Mouse (Mus musculus) liver, embryonic 14.5 days (tissue): ENCODE measurements around the gene Lamp1. TPM values are rescaled to one million over a fixed set of nuclear protein-coding genes. Genes with fewer than 3 reads are reported as not detected.

ENCODE experiments used
- ATAC-seq: fragments of 200-750 bp; cut with Nextera tagmentation; 2 replicates; pipeline ENCODE4 v1.8.0; 2017; ENCODE audit warnings: moderate number of reproducible peaks, mild to moderate bottlenecking, moderate library complexity; ENCODE audit not compliant: insufficient read depth
- DNase-seq, 3 experiments: peaks; one replicate each; pipeline ENCODE4 v3.0.0-alpha.2; 2012 to 2013; ENCODE audit warnings: low read depth in 3 of 3, low spot score in 3 of 3
- H3K27ac ChIP-seq: fragments of 300-500 bp; sonication (generic); 2 replicates; pipeline ENCODE4 v1.5.1; 2014; ENCODE audit warnings: moderate library complexity, mild to moderate bottlenecking, control low read depth, inconsistent platforms
- H3K27me3 ChIP-seq: fragments of 300-500 bp; sonication (generic); 2 replicates; pipeline ENCODE4 v1.6.1; 2014; ENCODE audit warnings: mild to moderate bottlenecking, low read length, moderate library complexity; ENCODE audit not compliant: control insufficient read depth, insufficient read depth
- H3K36me3 ChIP-seq: fragments of 300-500 bp; sonication (generic); replicated peaks from 2 replicates; pipeline ENCODE4 v1.6.1; 2014; ENCODE audit warnings: low read depth; ENCODE audit not compliant: control insufficient read depth, insufficient read depth
- H3K4me1 ChIP-seq, 2 experiments: fragments of 200-500 bp in 1 of 2; fragments of 300-500 bp in 1 of 2; sonication (generic) in 1 of 2; replicated peaks; 2 replicates each; pipeline ENCODE4 v1.6.1; 2012 to 2014; ENCODE audit warnings: antibody characterized with exemption in 1 of 2, inconsistent platforms in 1 of 2, low read length in 1 of 2; ENCODE audit not compliant: control insufficient read depth in 2 of 2, insufficient read depth in 2 of 2
- H3K4me2 ChIP-seq: fragments of 300-500 bp; sonication (generic); 2 replicates; pipeline ENCODE4 v1.6.1; 2014; ENCODE audit warnings: low read depth, mild to moderate bottlenecking, control low read depth, moderate library complexity
- H3K4me3 ChIP-seq, 2 experiments: fragments of 200-500 bp in 1 of 2; fragments of 300-500 bp in 1 of 2; sonication (generic) in 1 of 2; 2 replicates each; pipeline ENCODE4 v1.5.1; 2012 to 2014; ENCODE audit warnings: low read depth in 2 of 2, low read length in 2 of 2, mild to moderate bottlenecking in 2 of 2, control low read depth in 1 of 2, inconsistent platforms in 1 of 2, moderate library complexity in 1 of 2; ENCODE audit not compliant: insufficient read depth in 1 of 2
- H3K9ac ChIP-seq: fragments of 300-500 bp; sonication (generic); replicated peaks from 2 replicates; pipeline ENCODE4 v1.6.1; 2014; ENCODE audit warnings: mild to moderate bottlenecking, control low read depth, moderate library complexity
- H3K9me3 ChIP-seq: fragments of 300-500 bp; sonication (generic); 2 replicates; pipeline ENCODE4 v1.6.1; 2016; ENCODE audit warnings: low read length, mixed read lengths; ENCODE audit not compliant: control insufficient read depth
- CTCF ChIP-seq: IDR thresholded peaks from 2 replicates; pipeline ENCODE4 v1.5.1; 2016; ENCODE audit warnings: antibody characterized with exemption, low read depth, control low read depth
- EP300 ChIP-seq: IDR thresholded peaks from 2 replicates; pipeline ENCODE4 v1.6.1; 2016; ENCODE audit warnings: antibody characterized with exemption, low read depth
- WGBS: fragments of 180-500 bp; shearing (Covaris S2); extraction: QIAGEN DNeasy Blood & Tissue Kit; methylation state at CpG from one replicate; pipeline ENCODE4 v1.1.7; 2014; ENCODE audit not compliant: insufficient replicate concordance; 5-methylcytosine and 5-hydroxymethylcytosine counted together
- polyA plus RNA-seq, 2 experiments: library from polyadenylated mRNA; depleted of rRNA in 1 of 2; stranded (reverse) in 1 of 2; unstranded in 1 of 2; fragments of >200 nt; fragmentation: Nextera tagmentation in 1 of 2; extraction: Ambion mirVana in 1 of 2; gene quantifications; 2 replicates each; pipeline versions ENCODE4 v1.2.1 to v1.2.3; 2012 to 2014

Lamp1 gene
- polyA plus RNA-seq, 2 experiments = 137 to 178 TPM

DNA sequence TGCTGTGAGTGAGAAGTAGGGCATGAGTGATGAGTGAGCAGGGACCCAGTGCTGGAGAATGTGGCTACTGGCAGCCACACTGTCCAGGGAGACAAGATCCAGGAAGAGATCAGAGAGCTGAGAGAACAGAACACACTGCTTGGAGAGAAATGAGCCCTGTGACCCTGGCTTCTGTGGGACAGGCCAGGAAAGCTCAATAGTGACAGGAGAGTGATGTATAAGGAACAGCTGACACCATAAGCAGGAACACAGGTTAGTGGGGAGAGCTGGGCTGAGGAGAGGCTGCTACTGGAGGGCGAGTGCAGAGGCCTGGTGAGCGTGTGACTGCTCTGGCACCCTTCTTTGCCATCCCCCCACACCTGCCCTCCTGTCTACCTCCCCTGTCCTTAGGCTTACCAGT lies 8.0 kb upstream of the Lamp1 start:
- H3K9me3 ChIP-seq = no peaks in the 10 kb centered on the region
- no peaks in the 10 kb centered on the region for H3K4me1 ChIP-seq
- TF ChIP-seq EP300 = no peak
- TF ChIP-seq CTCF = no peak
- H3K27me3 ChIP-seq = no peaks in the 10 kb centered on the region
- H3K36me3 ChIP-seq = peaks cover 28% of the 10 kb centered on the region
- no peak overlapping the region for H3K9ac ChIP-seq
- no peak for ATAC-seq
- H3K27ac ChIP-seq = no peak overlapping the region
- no peak overlapping the region for H3K4me2 ChIP-seq
- no peak for DNase-seq
- H3K4me3 ChIP-seq = no peak overlapping the region
- 70% methylated on average over 2 of the region's 2 CpGs for WGBS

DNA sequence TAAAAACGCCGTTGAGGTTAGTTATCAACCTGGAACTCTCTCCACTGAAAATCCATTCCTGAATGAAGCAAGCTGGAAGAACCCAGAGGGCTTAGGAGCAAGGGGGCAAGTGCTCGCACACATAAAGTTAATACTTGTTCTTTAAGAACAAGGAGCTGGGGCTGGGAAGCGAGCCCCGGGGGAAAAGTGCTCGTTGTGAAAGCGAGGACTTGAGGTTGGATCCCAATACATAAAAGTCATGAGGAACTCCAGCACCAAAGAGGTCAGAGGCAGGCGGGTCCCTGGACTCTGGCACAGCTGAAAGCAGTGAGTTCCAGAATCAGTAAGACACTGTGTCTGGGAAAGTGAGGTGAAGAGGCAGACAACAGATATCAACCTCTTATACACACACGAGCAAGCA lies 4.9 kb upstream of the Lamp1 start:
- Histone ChIP-seq H3K4me1 (peaks cover 0 to 6% of the 10 kb centered on the region in 2 experiments; a peak in 2 of 4 replicates), H3K9me3 (no peaks in the 10 kb centered on the region), H3K36me3 (peaks cover 3% of the 10 kb centered on the region), H3K27me3 (no peaks in the 10 kb centered on the region), H3K4me3 (no peak overlapping the region), H3K9ac (no peak overlapping the region), H3K27ac (no peak overlapping the region), H3K4me2 (no peak overlapping the region)
- TF ChIP-seq EP300 (no peak), CTCF (no peak)
- DNase-seq = no peak
- 76% methylated on average over 9 of the region's 9 CpGs for WGBS
- no peak for ATAC-seq

DNA sequence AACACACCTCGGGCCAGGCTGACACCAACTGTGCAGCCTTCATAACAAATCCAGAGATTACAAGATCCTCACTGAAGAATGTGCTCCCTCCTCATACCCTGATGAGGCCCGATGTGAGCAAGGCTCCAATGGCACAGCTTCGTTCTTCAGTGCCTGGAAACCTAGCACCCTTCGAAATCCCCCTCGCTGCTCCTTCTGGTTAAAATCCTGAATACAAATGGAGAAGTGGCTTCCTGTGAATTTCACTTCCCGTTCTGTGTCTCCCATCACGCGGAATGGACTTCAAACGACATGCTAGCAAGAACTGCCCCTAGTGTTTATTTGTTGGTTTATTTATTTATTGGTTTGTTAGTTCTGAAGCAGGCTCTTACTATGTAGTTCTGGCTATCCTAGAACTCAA lies 3.6 kb upstream of the Lamp1 start:
- Histone ChIP-seq H3K9me3 (no peaks in the 10 kb centered on the region), H3K36me3 (no peaks in the 10 kb centered on the region), H3K4me1 (peaks cover 3 to 8% of the 10 kb centered on the region in 2 experiments), H3K4me3 (no peak overlapping the region), H3K27me3 (no peaks in the 10 kb centered on the region), H3K4me2 (no peak overlapping the region), H3K9ac (no peak overlapping the region), H3K27ac (no peak overlapping the region)
- WGBS = 53% methylated on average over 9 of the region's 9 CpGs
- no peak for ATAC-seq
- TF ChIP-seq CTCF (no peak), EP300 (no peak)
- DNase-seq = no peak

DNA sequence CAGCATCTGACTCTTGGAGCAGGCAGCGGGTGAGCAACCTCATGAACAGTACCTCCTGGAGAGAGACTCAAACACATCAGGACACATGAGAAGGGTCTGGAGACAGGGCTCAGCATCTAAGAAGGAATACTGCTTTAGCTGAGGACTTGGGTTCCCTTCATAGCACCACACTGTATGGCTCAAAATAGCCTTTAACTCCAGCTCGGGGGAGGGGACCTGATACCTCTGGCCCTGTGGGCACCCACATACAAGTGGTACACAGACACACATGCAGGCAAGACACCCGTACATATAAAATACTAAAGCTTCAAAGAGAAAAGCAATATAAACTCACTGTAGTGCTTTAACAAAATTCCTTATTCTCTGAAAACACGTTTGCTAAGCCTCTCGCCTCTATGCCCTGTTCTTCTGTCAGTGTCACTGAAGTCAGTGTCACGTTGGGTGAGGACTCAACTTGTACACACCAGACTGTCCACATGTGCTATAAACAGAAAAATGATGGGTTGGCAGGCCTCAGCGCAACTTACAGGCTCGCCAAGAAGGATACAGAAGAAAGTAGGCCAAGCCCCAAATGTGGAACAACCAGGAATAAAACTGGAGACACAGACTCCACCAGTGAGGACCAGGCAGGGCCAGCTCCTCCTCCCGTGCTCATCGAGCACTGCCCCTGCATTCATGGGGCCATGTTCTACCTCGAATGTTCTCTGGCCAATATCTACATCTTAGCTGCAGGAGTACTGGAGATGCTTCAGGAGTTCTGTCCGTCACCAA lies 2.4 kb upstream of the Lamp1 start:
- H3K4me3 ChIP-seq = no peak overlapping the region
- TF ChIP-seq CTCF = no peak
- TF ChIP-seq EP300 = no peak
- no peaks in the 10 kb centered on the region for H3K9me3 ChIP-seq
- peaks cover 11 to 14% of the 10 kb centered on the region in 2 experiments for H3K4me1 ChIP-seq
- H3K27me3 ChIP-seq = no peaks in the 10 kb centered on the region
- H3K9ac ChIP-seq = no peak overlapping the region
- ATAC-seq (no peak), DNase-seq (no peak)
- 66% methylated on average over 12 of the region's 12 CpGs for WGBS
- no peaks in the 10 kb centered on the region for H3K36me3 ChIP-seq
- no peak overlapping the region for H3K4me2 ChIP-seq
- H3K27ac ChIP-seq = no peak overlapping the region

DNA sequence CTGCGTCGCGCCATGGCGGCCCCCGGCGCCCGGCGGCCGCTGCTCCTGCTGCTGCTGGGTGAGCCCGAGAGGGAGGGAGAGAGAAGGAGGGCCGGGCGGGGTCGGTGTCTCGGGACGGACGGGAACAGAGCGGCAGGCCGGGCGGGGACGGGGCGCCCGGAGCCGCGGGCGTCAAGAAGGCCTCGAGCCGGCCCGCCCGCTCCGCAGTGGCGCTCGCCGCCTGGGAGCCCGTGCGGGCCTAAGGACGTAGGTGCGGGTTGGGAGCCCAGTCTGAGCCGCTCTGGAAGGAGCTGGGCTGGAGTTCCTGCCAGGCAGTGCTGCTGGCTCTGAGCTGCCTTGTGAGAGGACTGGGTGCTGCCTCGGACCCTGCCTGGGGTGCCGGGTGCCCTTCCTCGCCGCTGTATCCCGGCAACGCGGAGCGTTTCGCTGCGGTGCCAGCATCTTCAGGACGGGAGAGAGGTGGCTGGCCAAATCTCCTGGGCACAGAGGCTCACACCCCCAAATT lies 468 bp downstream of the Lamp1 start:
- Histone ChIP-seq H3K36me3 (no peaks in the 10 kb centered on the region; the same call in 1 of the 2 replicates), H3K27ac (peak overlapping the region; percentile 60), H3K9ac (peak overlapping the region; percentile 92), H3K27me3 (no peaks in the 10 kb centered on the region), H3K9me3 (no peaks in the 10 kb centered on the region), H3K4me2 (peak overlapping the region; percentile 86), H3K4me1 (peaks cover 36 to 42% of the 10 kb centered on the region in 2 experiments), H3K4me3 (peak overlapping the region; percentile 83 to 93)
- DNase-seq (peak in 1 of 3 experiments; percentile 26), ATAC-seq (peak; percentile 73)
- WGBS = 1% methylated on average over 48 of the region's 49 CpGs
- no peak for TF ChIP-seq EP300
- TF ChIP-seq CTCF = no peak
